Mouse (Mus musculus): ENCODE data around the gene Cct2.
"Not testable (repeated sequence)": the region's sequence is repeated elsewhere in the genome, so short reads cannot be mapped to it uniquely, and the experiment has no call there.

GRCm38 (mm10) chr10:117043497-117044166, 20.0 kb downstream of the Cct2 start:
- TF ChIP-seq CTCF, POLR2A (IDR thresholded peaks at IDR 0.05; ENCODE audit: extremely low read depth, insufficient read depth, low read length): not testable (repeated sequence)

Data from cortical plate, adult 2 months (tissue).